Mouse (Mus musculus): ENCODE measurements around the gene Dnaaf2.
A peak's percentile ranks its signal among the peaks of the same experiment; 100 is the strongest.

Gene Dnaaf2

DNA sequence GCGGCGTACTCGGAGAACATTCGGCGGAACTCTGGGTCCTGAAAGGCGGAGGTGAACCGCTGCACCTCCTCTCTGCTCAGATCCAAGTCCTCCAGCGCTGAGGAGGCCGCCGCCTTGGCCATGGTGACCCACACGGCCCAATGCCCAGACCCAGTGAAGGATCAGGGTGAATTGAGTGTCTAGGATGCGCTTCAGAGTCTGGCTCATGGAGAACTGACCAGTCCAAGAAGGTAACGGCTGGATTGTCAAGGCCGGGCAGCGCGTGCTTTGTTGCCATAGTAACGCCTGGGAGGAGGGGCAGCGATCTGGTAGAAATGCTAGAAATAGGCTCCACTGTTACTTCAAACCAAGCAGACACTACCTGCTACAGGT lies at the start of gene Dnaaf2:
Gene Dnaaf2, minus strand, starts transcription at position 266 of the 372 bp plus-strand sequence.
- peak in 1 of 2 experiments; percentile 69 for DNase-seq (ENCODE audit: low spot score in 2 of 2)

DNA sequence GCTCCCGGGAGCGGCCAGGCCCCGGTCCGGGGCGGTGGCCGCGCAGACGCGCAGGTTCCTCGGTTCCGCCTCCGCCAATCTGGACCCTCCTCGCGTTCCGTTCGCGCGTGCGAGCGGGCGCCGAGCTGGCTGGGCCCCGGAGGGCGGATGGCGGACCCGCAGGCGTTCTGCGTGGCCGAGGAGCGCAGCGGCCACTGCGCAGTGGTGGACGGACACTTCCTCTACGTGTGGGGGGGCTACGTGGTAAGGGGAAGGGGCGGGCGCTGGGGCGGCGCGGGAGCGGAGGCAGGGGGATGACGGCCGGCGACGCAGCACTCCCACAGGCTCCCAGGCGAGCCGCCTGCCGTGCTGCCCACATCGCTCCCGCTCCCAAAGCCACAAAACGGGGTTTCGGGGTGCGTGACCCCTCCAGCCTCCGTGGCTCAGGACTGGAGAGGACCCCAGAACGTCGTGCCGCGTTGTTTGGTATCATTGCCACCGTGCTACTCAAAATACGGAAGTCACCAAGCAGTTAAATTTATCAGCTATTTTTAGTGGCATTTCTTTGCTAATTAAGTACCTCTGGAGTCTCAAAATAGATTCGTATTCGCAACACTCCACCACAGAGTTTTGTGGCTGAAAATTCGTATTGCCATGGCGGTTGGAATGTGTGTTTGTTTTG lies 43.7 kb upstream of the Dnaaf2 start:
- DNase-seq (ENCODE audit: low spot score in 2 of 2) = peak in 1 of 2 experiments; percentile 70

- no peak for DNase-seq (ENCODE audit: low spot score in 2 of 2)
Observed at GRCm38 (mm10) chr12:69241405-69241770, 43.2 kb upstream of the Dnaaf2 start.

- no peak for DNase-seq (ENCODE audit: low spot score in 2 of 2)
Observed at GRCm38 (mm10) chr12:69240876-69241275, 42.6 kb upstream of the Dnaaf2 start, which contains the start of gene Klhdc1. Gene Klhdc1 (plus strand): TSS chr12:69241176.

DNA sequence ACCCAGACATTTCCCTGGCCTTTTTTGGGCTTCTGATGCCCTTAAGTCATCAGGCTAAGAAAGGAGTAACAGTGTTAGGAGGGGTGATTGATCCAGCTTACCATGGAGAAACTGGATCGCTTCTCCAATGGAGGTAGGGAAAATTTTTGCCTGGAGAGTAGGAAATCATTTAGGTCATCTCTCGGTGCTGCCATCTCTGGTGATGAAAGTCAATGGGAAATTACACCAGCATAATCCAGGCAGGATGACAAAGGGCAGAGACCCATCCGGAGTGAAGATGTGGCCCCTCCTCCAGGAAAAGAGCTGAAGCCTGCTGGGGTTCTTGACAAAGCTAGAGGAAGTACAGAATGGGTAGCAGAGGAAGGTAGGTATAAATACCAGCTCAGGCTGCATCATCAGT lies 40.1 kb upstream of the Dnaaf2 start:
- DNase-seq (ENCODE audit: low spot score in 2 of 2) = no peak

- DNase-seq (ENCODE audit: low spot score in 2 of 2) = no peak
Observed at GRCm38 (mm10) chr12:69235782-69236181, 37.6 kb upstream of the Dnaaf2 start.

- no peak for DNase-seq (ENCODE audit: low spot score in 2 of 2)
Observed at GRCm38 (mm10) chr12:69229251-69229650, 31.0 kb upstream of the Dnaaf2 start.

DNA sequence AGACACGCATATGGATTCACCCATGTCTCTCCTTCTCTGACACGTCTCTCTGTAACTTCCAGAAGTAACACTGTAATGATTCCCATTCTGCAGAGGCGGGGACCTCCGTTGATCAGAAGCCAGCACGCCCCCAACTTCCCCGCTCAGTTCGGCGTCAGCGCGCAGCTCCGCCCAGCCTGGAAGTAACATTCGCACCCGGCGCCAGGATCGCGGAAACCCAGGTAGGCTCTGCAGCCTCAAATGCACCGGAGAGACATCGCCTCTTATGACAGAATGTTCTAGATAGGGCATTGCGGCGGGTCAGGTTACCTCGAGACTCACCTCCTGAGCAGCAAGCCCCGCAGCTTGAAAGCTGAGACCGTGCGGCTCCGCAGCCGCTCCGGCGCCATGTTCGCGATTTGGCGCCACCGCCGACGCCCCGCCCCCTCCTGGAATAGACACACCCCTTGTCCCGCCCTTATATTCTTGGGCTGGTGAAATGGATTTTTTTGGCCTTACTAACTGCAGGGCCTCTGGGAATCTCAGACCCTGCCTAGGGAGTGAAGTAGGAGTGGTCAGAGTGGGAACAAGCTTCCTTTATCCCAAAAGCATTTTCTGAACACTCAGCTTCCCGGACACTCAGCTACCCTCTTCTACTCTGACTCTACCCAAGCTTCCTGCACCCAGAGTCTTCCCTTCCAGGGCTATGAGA lies 29.7 kb upstream of the Dnaaf2 start, which contains the start of gene Pole2:
Gene Pole2, minus strand, starts transcription at position 420 of the 691 bp plus-strand sequence.
- DNase-seq (ENCODE audit: low spot score in 2 of 2) = peak; percentile 39 to 71

GRCm38 (mm10) chr12:69220613-69221277 lies 22.5 kb upstream of the Dnaaf2 start:
- no peak for DNase-seq (ENCODE audit: low spot score in 2 of 2)

- DNase-seq (ENCODE audit: low spot score in 2 of 2) = no peak
Observed at GRCm38 (mm10) chr12:69216587-69216986, 18.4 kb upstream of the Dnaaf2 start.

- peak in 1 of 2 experiments; percentile 70 for DNase-seq (ENCODE audit: low spot score in 2 of 2)
Observed at GRCm38 (mm10) chr12:69215000-69215785, 17.0 kb upstream of the Dnaaf2 start.

- DNase-seq (ENCODE audit: low spot score in 2 of 2) = no peak
Observed at GRCm38 (mm10) chr12:69214393-69214792, 16.2 kb upstream of the Dnaaf2 start.

DNA sequence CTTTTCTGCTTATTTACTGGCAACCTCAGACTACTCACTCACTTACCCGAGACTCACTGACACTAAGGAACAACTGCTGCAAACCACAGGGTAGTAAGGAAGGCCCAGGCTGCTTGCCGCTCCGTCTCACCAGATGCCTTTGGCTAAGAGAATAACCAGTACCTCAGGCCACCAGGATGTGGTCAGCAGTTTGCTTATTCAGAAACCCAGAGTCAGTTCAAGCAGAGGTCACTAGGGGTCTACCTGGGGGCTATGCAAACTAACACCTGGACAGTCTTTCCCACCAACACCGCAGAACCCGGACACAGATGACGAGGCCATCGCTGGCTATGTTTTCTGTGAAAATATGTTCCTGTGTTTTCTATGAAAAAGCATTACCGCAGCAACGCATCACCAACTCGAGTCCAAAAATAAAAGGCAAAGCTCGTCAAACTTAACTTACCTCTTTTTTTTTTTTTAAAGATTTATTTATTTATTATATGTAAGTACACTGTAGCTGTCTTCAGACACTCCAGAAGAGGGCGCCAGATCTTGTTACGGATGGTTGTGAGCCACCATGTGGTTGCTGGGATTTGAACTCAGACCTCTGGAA lies 15.1 kb upstream of the Dnaaf2 start:
- no peak for DNase-seq (ENCODE audit: low spot score in 2 of 2)

GRCm38 (mm10) chr12:69211057-69211456 lies 12.8 kb upstream of the Dnaaf2 start:
- no peak for DNase-seq (ENCODE audit: low spot score in 2 of 2)

- no peak for DNase-seq (ENCODE audit: low spot score in 2 of 2)
Observed at GRCm38 (mm10) chr12:69210056-69210979, 12.1 kb upstream of the Dnaaf2 start.

GRCm38 (mm10) chr12:69208520-69208919 lies 10.3 kb upstream of the Dnaaf2 start:
- no peak for DNase-seq (ENCODE audit: low spot score in 2 of 2)

- DNase-seq (ENCODE audit: low spot score in 2 of 2) = no peak
Observed at GRCm38 (mm10) chr12:69207926-69208325, 9.7 kb upstream of the Dnaaf2 start.

DNA sequence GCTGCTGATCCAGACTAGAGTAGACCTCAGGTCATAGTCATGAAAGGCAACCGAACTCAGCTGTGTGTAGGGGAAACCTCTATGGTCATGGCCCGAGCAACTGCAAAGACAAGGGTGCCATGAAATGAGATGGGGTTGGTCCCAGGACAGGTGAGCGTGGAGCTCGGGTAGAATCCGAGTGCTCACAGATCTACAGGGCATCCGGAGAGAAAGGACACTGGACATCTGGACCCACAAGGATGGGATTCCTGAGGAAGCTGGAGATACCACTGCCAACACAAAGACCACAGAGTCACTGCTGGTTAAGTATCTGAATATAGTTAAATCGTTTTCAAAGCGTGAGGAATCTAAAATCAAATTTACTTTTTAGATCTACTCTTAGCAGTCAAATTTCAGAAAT lies 9.2 kb upstream of the Dnaaf2 start:
- DNase-seq (ENCODE audit: low spot score in 2 of 2) = no peak

DNA sequence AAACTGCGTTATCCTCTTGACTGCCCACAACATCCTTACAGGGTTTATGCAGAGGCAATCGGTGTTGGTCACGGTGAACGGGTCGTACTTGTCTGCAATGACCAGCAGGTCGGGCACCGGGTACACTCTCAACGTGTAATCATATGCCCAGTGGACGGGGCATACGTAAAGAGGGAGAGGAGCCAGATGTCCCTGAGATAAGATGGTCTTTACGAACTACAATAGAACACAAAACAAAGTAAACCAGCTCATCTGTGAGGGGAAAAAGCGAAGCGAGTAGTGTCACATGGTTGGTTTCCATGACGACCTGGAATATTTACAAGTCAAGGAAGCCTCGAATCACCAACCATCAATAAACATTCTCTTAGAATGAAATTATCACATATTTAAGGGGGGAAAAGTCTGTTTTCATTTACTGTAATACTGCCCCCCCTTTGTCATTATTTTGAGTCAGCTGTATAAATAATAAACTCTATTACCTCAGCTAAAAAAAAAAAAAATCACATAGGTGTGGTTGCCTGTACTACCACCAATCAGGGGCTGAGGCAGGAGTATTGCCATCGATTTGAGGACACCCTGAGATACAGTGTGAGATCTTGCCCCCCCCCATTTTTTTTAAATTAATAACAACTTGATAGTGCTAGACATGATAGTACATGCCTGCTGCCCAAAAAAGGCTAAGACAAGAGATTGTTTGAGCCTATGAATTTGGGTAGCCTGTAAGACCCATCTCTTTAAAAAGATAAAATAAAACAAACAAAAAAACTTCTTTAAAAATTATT lies 6.0 kb upstream of the Dnaaf2 start, which contains the start of gene Gm49384:
Gene Gm49384, minus strand, starts transcription at position 216 of the 782 bp plus-strand sequence.
- DNase-seq (ENCODE audit: low spot score in 2 of 2) = no peak

- DNase-seq (ENCODE audit: low spot score in 2 of 2) = no peak
Observed at GRCm38 (mm10) chr12:69198985-69199384, 756 bp upstream of the Dnaaf2 start.

Measured in left cerebral cortex, adult 9 months (tissue).